Mouse (Mus musculus) myocyte (in vitro differentiated cells): ENCODE data around the gene Fgr. TPM values are rescaled to one million over a fixed set of nuclear protein-coding genes. Genes with fewer than 3 reads are reported as not detected.

Experiments
- H3K27me3 ChIP-seq: one replicate; pipeline ENCODE4 v1.6.1; 2011; ENCODE audit not compliant: control insufficient read depth, insufficient read depth, insufficient read length
- H3K36me3 ChIP-seq: one replicate; pipeline ENCODE4 v1.6.1; 2011; ENCODE audit not compliant: control insufficient read depth, insufficient read depth
- H3K4me2 ChIP-seq: one replicate; pipeline ENCODE4 v1.6.1; 2011; ENCODE audit warnings: low read depth, control low read depth
- H3K4me3 ChIP-seq: one replicate; pipeline ENCODE4 v1.5.1; 2011; ENCODE audit warnings: mild to moderate bottlenecking, control low read depth, moderate library complexity
- H3K79me2 ChIP-seq: one replicate; pipeline ENCODE4 v1.6.1; 2011; ENCODE audit not compliant: control insufficient read depth, insufficient read depth
- H3ac ChIP-seq: one replicate; pipeline ENCODE4 v1.6.1; 2011; ENCODE audit not compliant: control insufficient read depth, insufficient read length
- CEBPB ChIP-seq: IDR thresholded peaks from 2 replicates; pipeline ENCODE4 v1.6.1; 2011; ENCODE audit warnings: mild to moderate bottlenecking, moderate library complexity; ENCODE audit not compliant: poor library complexity, insufficient read depth, severe bottlenecking
- E2F4 ChIP-seq: IDR thresholded peaks from one replicate; pipeline ENCODE4 v1.6.1; 2011; ENCODE audit warnings: mild to moderate bottlenecking, control low read depth, moderate library complexity; ENCODE audit not compliant: insufficient read depth
- MAX ChIP-seq: IDR thresholded peaks from one replicate; pipeline ENCODE4 v1.6.1; 2011; ENCODE audit warnings: low read depth, mild to moderate bottlenecking, control low read depth
- MYOD1 ChIP-seq, 3 experiments: IDR thresholded peaks; one replicate each; pipeline ENCODE4 v1.6.1; 2011; ENCODE audit warnings: control low read depth in 2 of 3, low read depth in 2 of 3, mild to moderate bottlenecking in 2 of 3, moderate library complexity in 1 of 3; ENCODE audit not compliant: insufficient read length in 2 of 3, control insufficient read depth in 1 of 3
- MYOG ChIP-seq, 3 experiments: IDR thresholded peaks; one replicate each; pipeline ENCODE4 v1.6.1; 2011; ENCODE audit warnings: control low read depth in 2 of 3, low read depth in 2 of 3, mild to moderate bottlenecking in 2 of 3; ENCODE audit not compliant: insufficient read length in 2 of 3, control insufficient read depth in 1 of 3, insufficient read depth in 1 of 3
- POLR2A ChIP-seq: IDR thresholded peaks from one replicate; pipeline ENCODE4 v1.6.1; 2011; ENCODE audit warnings: low read depth, mild to moderate bottlenecking, control low read depth, moderate library complexity; ENCODE audit not compliant: insufficient read length
- POLR2AphosphoS2 ChIP-seq: IDR thresholded peaks from one replicate; pipeline ENCODE4 v1.6.1; 2011; ENCODE audit warnings: low read depth, control low read depth; ENCODE audit not compliant: insufficient read length
- REST ChIP-seq: IDR thresholded peaks from one replicate; pipeline ENCODE4 v1.6.1; 2011; ENCODE audit warnings: mild to moderate bottlenecking, control low read depth, moderate library complexity; ENCODE audit not compliant: insufficient read depth, insufficient read length
- SRF ChIP-seq: IDR thresholded peaks from one replicate; pipeline ENCODE4 v1.6.1; 2011; ENCODE audit warnings: low read depth; ENCODE audit not compliant: control insufficient read depth, insufficient read length
- TCF12 ChIP-seq: IDR thresholded peaks from one replicate; pipeline ENCODE4 v1.6.1; 2011; ENCODE audit warnings: mild to moderate bottlenecking, control low read depth; ENCODE audit not compliant: poor library complexity, insufficient read depth, severe bottlenecking
- TCF3 ChIP-seq: IDR thresholded peaks from one replicate; pipeline ENCODE4 v1.6.1; 2011; ENCODE audit warnings: low read depth, control low read depth; ENCODE audit not compliant: insufficient read length
- USF1 ChIP-seq: IDR thresholded peaks from one replicate; pipeline ENCODE4 v1.6.1; 2011; ENCODE audit warnings: low read depth, mild to moderate bottlenecking, control low read depth, moderate library complexity
- polyA plus RNA-seq: library from polyadenylated mRNA; unstranded; fragments of >200 nt; fragmentation: generic; extraction: Trizol; gene quantifications from one replicate; pipeline ENCODE4 v1.2.1, GENCODE M21; 2012; ENCODE audit warnings: missing spikeins

Gene Fgr
- polyA plus RNA-seq, 1 experiment = not detected

- TF ChIP-seq USF1 (no peak), MYOG (IDR thresholded peaks at IDR 0.05; ENCODE audit: control insufficient read depth in 1 of 3, insufficient read depth in 1 of 3, insufficient read length in 2 of 3, low read depth in 2 of 3) (peak in 1 of 3 experiments; percentile 64), POLR2AphosphoS2 (no peak), MYOD1 (IDR thresholded peaks at IDR 0.05; ENCODE audit: control insufficient read depth in 1 of 3, insufficient read length in 2 of 3, low read depth in 2 of 3) (peak in 2 of 3 experiments; percentile 67 to 83)
- H3K4me2 ChIP-seq = peak overlapping the region; percentile 49
- H3K27me3 ChIP-seq = no peaks in the 10 kb centered on the region
- peaks cover 3% of the 10 kb centered on the region for H3K36me3 ChIP-seq
- peaks cover 87% of the 10 kb centered on the region for H3K79me2 ChIP-seq
- H3K4me3 ChIP-seq = no peak overlapping the region
- H3ac ChIP-seq = no peak overlapping the region
Observed at GRCm38 (mm10) chr4:133042651-133043635, 69.0 kb downstream of the Fgr start.

- TF ChIP-seq MYOG (IDR thresholded peaks at IDR 0.05; ENCODE audit: control insufficient read depth in 1 of 3, insufficient read depth in 1 of 3, insufficient read length in 2 of 3, low read depth in 2 of 3) (no peak), REST (no peak), POLR2A (no peak), TCF3 (no peak), POLR2AphosphoS2 (no peak), E2F4 (no peak), MYOD1 (IDR thresholded peaks at IDR 0.05; ENCODE audit: control insufficient read depth in 1 of 3, insufficient read length in 2 of 3, low read depth in 2 of 3) (no peak), SRF (no peak), USF1 (no peak), MAX (no peak)
- Histone ChIP-seq H3K79me2 (peaks cover 93% of the 10 kb centered on the region), H3ac (no peak overlapping the region), H3K36me3 (peaks cover 3% of the 10 kb centered on the region), H3K27me3 (no peaks in the 10 kb centered on the region), H3K4me2 (peak overlapping the region; percentile 49), H3K4me3 (no peak overlapping the region)
Observed at GRCm38 (mm10) chr4:133043798-133044646, 70.1 kb downstream of the Fgr start.

- Histone ChIP-seq H3K4me2 (peak overlapping the region; percentile 49), H3K4me3 (no peak overlapping the region)
- TF ChIP-seq MYOG (IDR thresholded peaks at IDR 0.05; ENCODE audit: control insufficient read depth in 1 of 3, insufficient read depth in 1 of 3, insufficient read length in 2 of 3, low read depth in 2 of 3) (peak in 2 of 3 experiments; percentile 24 to 73), CEBPB (no peak), TCF12 (no peak), MAX (no peak), MYOD1 (IDR thresholded peaks at IDR 0.05; ENCODE audit: control insufficient read depth in 1 of 3, insufficient read length in 2 of 3, low read depth in 2 of 3) (peak in 1 of 3 experiments; percentile 73), USF1 (no peak), REST (no peak), POLR2AphosphoS2 (no peak)
Observed at GRCm38 (mm10) chr4:133044647-133045094, 70.8 kb downstream of the Fgr start.

GRCm38 (mm10) chr4:133045771-133046474 is 72.0 kb downstream of the Fgr start:
- Histone ChIP-seq H3K4me3 (no peak overlapping the region), H3K27me3 (no peaks in the 10 kb centered on the region), H3K79me2 (peaks cover 99% of the 10 kb centered on the region), H3ac (no peak overlapping the region), H3K36me3 (no peaks in the 10 kb centered on the region), H3K4me2 (peak overlapping the region; percentile 49)
- TF ChIP-seq TCF12 (no peak), CEBPB (no peak), E2F4 (no peak), MAX (no peak), REST (no peak), MYOD1 (IDR thresholded peaks at IDR 0.05; ENCODE audit: control insufficient read depth in 1 of 3, insufficient read length in 2 of 3, low read depth in 2 of 3) (no peak), POLR2A (no peak)

More at GRCm38 (mm10) chr4:133044647-133045094, 70.8 kb downstream of the Fgr start:
- H3K36me3 ChIP-seq = peaks cover 3% of the 10 kb centered on the region
- no peaks in the 10 kb centered on the region for H3K27me3 ChIP-seq
- H3ac ChIP-seq = no peak overlapping the region
- H3K79me2 ChIP-seq = peaks cover 99% of the 10 kb centered on the region
